Mouse (Mus musculus) testis, adult 2 months (tissue): ENCODE results near the gene 1600015I10Rik.

Experiments
- CTCF ChIP-seq: fragments of 200-500 bp; IDR thresholded peaks from 2 replicates; pipeline ENCODE4 v1.5.1; 2012; ENCODE audit warnings: low read depth, mild to moderate bottlenecking, inconsistent platforms, low read length, moderate library complexity; ENCODE audit not compliant: control insufficient read depth, insufficient read depth, insufficient replicate concordance
- POLR2A ChIP-seq: fragments of 200-500 bp; IDR thresholded peaks from 2 replicates; pipeline ENCODE4 v1.6.1; 2012; ENCODE audit warnings: low read depth, mild to moderate bottlenecking, inconsistent platforms, low read length, moderate library complexity; ENCODE audit not compliant: control insufficient read depth

DNA sequence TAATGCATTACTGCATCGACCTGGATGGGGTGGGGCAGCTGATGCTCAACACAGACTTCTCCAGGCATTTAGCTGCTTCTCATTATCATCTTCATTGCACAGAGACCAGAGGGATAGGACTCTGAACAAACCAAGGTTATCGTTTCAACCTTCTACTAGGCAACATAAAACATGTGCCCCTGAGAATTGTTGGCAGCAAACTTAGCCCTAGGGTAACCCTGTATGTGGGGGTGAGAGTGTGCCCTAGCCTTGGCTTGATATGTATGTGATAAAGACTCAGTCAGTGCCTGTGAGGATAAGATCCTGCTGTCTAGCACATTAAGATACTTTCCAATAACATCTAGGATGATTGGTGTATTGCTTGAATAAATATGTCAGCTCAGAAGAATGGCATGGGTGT lies 19.9 kb downstream of the 1600015I10Rik start:
- TF ChIP-seq POLR2A (no peak), CTCF (no peak)
